Mouse (Mus musculus) thymus, adult 2 months (tissue): ENCODE results near the gene Grik5.

ENCODE experiments used
- CTCF ChIP-seq: fragments of 200-500 bp; IDR thresholded peaks from 2 replicates; pipeline ENCODE4 v1.5.1; 2012; ENCODE audit warnings: mild to moderate bottlenecking, control low read depth, low read length, moderate library complexity, borderline replicate concordance; ENCODE audit not compliant: control insufficient read depth, poor library complexity, insufficient read depth; ENCODE audit errors: extremely low read depth
- POLR2A ChIP-seq: fragments of 200-500 bp; IDR thresholded peaks from 2 replicates; pipeline ENCODE4 v1.6.1; 2012; ENCODE audit warnings: mild to moderate bottlenecking, low read length, control low read depth, moderate library complexity; ENCODE audit not compliant: control insufficient read depth, poor library complexity, insufficient read depth; ENCODE audit errors: extremely low read depth

- no peak for TF ChIP-seq CTCF
- TF ChIP-seq POLR2A: no peak
Observed at GRCm38 (mm10) chr7:25106790-25107502, 34.8 kb upstream of the Grik5 start.
